Mouse (Mus musculus): ENCODE data around the gene Sp9.

DNA sequence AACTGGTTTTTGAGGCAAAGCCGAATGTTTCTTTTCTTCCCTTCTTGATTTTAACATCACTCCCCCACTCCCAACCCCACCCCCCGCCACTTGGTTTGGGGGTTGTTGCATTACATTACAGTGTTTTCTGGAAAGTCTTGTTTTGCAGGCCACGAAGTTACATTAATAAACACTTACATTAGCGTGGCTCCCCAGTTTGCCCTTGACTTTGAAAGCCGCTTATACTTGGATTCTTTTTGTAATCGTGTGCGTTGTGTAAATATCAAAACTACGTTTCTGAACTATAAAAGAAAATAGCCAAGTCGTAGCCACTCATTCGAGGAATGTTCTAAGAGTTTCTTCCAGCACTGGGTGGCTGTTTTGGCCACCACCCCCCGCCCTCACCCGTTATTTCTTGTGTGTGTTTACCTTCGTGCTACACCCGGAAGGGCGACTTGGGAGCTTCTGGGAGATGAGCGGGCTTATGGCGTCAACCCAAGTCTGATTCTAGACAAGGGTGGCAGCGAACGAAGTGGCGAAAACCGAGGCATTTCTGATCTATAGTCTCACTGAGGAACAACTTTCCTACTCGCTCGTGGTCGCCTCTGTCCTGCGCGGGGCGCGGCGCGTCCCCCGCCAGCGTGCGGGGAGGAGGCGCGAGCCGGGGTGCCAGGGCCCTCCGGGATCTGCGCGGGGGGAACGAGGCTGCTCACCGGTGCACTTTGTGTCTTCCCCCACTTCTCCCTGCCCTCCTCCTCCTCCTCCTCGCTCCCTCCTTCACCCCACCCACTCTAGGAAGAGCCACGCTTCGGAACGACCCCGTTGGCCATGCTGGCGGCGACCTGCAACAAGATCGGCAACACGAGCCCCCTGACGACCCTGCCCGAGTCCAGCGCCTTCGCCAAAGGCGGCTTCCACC, 875 bp downstream of the Sp9 start:
- no peak for TF ChIP-seq CTCF (IDR thresholded peaks at IDR 0.05; ENCODE audit: control insufficient read depth, insufficient read depth, low read length)
- TF ChIP-seq POLR2A (IDR thresholded peaks at IDR 0.05; ENCODE audit: borderline replicate concordance, control insufficient read depth, low read depth, low read length), result no peak
